9 mouse cellular contexts compared by ENCODE assay signal in genomic region chr10:79936284-79936910, GRCm38 (mm10). TPM values are rescaled to one million over a fixed set of nuclear protein-coding genes. Genes with fewer than 3 reads are reported as not detected.
DNase-seq lines count a peak whose midpoint lies in the region; ATAC-seq and TF ChIP-seq lines count a peak whose summit lies in the region.
"Had no signal": no experiment of that assay in that cellular context is flagged by ENCODE, and none has a peak within 500 bp of the region (broad histone marks: within the 10 kb centered on the region; RNA-seq: fewer than 3 reads in every experiment).

No protein-coding gene starts in this region.

- H3K4me2 ChIP-seq in heart, postnatal 0 days (ENCODE audit: low read depth, low read length) = peak overlapping the region; percentile 55
- H3K4me2 ChIP-seq in liver, embryonic 11.5 days = no peak overlapping the region

- H3K4me1 ChIP-seq in E14TG2a.4 (replicated peaks; ENCODE audit: low read depth, low read length) = peaks cover 67% of the 10 kb centered on the region
- H3K4me1 ChIP-seq in heart, postnatal 0 days (ENCODE audit: control insufficient read depth, insufficient read depth) = peaks cover 32% of the 10 kb centered on the region
- H3K4me1 ChIP-seq in liver, embryonic 11.5 days (replicated peaks; ENCODE audit: control insufficient read depth, insufficient read depth, low read length) = peaks cover 73% of the 10 kb centered on the region

- no peak for DNase-seq in gastrocnemius, adult 2 months
- no peak for DNase-seq in gastrocnemius, postnatal 25 days
- no peak for DNase-seq in heart, postnatal 0 days (ENCODE audit: low spot score)
- DNase-seq in liver, embryonic 11.5 days (ENCODE audit: low spot score) = no peak
- DNase-seq in spleen, postnatal 4 days (ENCODE audit: low spot score in 2 of 2) = no peak
- no peak for DNase-seq in left cerebral cortex, postnatal 14 days (ENCODE audit: low spot score in 2 of 2)

- no peak for ATAC-seq in heart, postnatal 0 days (ENCODE audit: insufficient read depth, low read depth)
- ATAC-seq in liver, embryonic 11.5 days (replicated peaks; ENCODE audit: low FRiP score) = no peak
- ATAC-seq in megakaryocyte progenitor cell, adult 5-6 weeks (replicated peaks; ENCODE audit: poor library complexity) = no peak

- H3K9me3 ChIP-seq in E14TG2a.4 (ENCODE audit: low read length) = no peaks in the 10 kb centered on the region
- no peaks in the 10 kb centered on the region for H3K9me3 ChIP-seq in heart, postnatal 0 days (replicated peaks; ENCODE audit: control insufficient read depth, low read length)
- H3K9me3 ChIP-seq in liver, embryonic 11.5 days (ENCODE audit: control insufficient read depth, low read length) = no peaks in the 10 kb centered on the region

- no peak for TF ChIP-seq CTCF in gastrocnemius, adult 2 months (IDR thresholded peaks at IDR 0.05)
- no peak for TF ChIP-seq CTCF in E14TG2a.4 (conservative IDR thresholded peaks at IDR 0.05; ENCODE audit: low read length)
- no peak for TF ChIP-seq CTCF in heart, postnatal 0 days (IDR thresholded peaks at IDR 0.05; ENCODE audit: low read depth)

- peaks cover 6% of the 10 kb centered on the region; the same call in 1 of the 2 replicates for H3K36me3 ChIP-seq in E14TG2a.4 (ENCODE audit: insufficient read depth, low read length)
- no peaks in the 10 kb centered on the region for H3K36me3 ChIP-seq in heart, postnatal 0 days (replicated peaks; ENCODE audit: control insufficient read depth, insufficient read depth, low read length)
- peaks cover 22% of the 10 kb centered on the region for H3K36me3 ChIP-seq in liver, embryonic 11.5 days (ENCODE audit: control insufficient read depth, insufficient read depth, low read length)

- peak overlapping the region; percentile 55 for H3K4me3 ChIP-seq in gastrocnemius, adult 2 months
- peak overlapping the region; percentile 70 for H3K4me3 ChIP-seq in E14TG2a.4 (replicated peaks; ENCODE audit: low read length)
- H3K4me3 ChIP-seq in heart, postnatal 0 days (ENCODE audit: low read depth, low read length) = peak overlapping the region; percentile 28; the same call in 1 of the 2 replicates
- no peak overlapping the region for H3K4me3 ChIP-seq in liver, embryonic 11.5 days (ENCODE audit: low read depth, low read length)

- no peak overlapping the region for H3K9ac ChIP-seq in heart, postnatal 0 days (replicated peaks; ENCODE audit: low read depth, low read length)
- H3K9ac ChIP-seq in liver, embryonic 11.5 days (ENCODE audit: low read depth, low read length) = no peak overlapping the region

- no peaks in the 10 kb centered on the region; the same call in 1 of the 2 replicates for H3K27me3 ChIP-seq in E14TG2a.4 (ENCODE audit: insufficient read depth, low read length)
- H3K27me3 ChIP-seq in heart, postnatal 0 days (ENCODE audit: control insufficient read depth, insufficient read depth, low read length) = no peaks in the 10 kb centered on the region
- H3K27me3 ChIP-seq in liver, embryonic 11.5 days (replicated peaks; ENCODE audit: control insufficient read depth, insufficient read depth, low read length) = no peaks in the 10 kb centered on the region

- WGBS in heart, postnatal 0 days = 21% methylated on average over 10 of the region's 10 CpGs
- WGBS in liver, embryonic 11.5 days = 67% methylated on average over 10 of the region's 10 CpGs

- H3K27ac ChIP-seq in gastrocnemius, adult 2 months = peak overlapping the region; percentile 63
- H3K27ac ChIP-seq in heart, postnatal 0 days (ENCODE audit: low read depth) = peak overlapping the region; percentile 58
- H3K27ac ChIP-seq in liver, embryonic 11.5 days (ENCODE audit: low read depth, low read length) = peak overlapping the region; percentile 36; the same call in 1 of the 2 replicates

- intact Hi-C loops in gastrocnemius, adult 2 months (cut with DNase I) = loop anchor here (2.0 kb wide), 1 partner anchor 16 kb away; no protein-coding TSS in a partner anchor
- intact Hi-C loops in left cerebral cortex, postnatal 14 days (cut with DNase I) = no loop called here

- TF ChIP-seq EP300 in heart, postnatal 0 days (IDR thresholded peaks at IDR 0.05; ENCODE audit: low read depth) = no peak

RNA-seq across cellular contexts. Expression of gene Arid3a, which starts 9.6 kb away (rescaled TPM):
- 1 to 10 TPM; 1.8 to 2.1 TPM for total RNA-seq in gastrocnemius, adult 2 months (2021)
- 1 to 10 TPM; 2.4 to 2.8 TPM for total RNA-seq in gastrocnemius, postnatal 25 days (2021)
- 5.3 and 5.6 TPM in 2 replicates for total RNA-seq in heart, postnatal 0 days (2014; rRNA removed; ENCODE audit: low replicate concordance)
- polyA plus RNA-seq in heart, postnatal 0 days (2015; fragmentation: Nextera tagmentation; extraction: Ambion mirVana) = 0.65 and 0.77 TPM in 2 replicates
- polyA plus RNA-seq in liver, embryonic 11.5 days (2014; fragmentation: Nextera tagmentation; extraction: Ambion mirVana) = 10.8 and 12.4 TPM in 2 replicates
- total RNA-seq in megakaryocyte progenitor cell, adult 5-6 weeks (2015) = 19.9 and 21.6 TPM in 2 replicates
- 31.0 and 32.2 TPM in 2 replicates for total RNA-seq in megakaryocyte progenitor cell, adult 5-6 weeks (2017)
- total RNA-seq in left cerebral cortex, postnatal 14 days (2021) = 1 to 10 TPM; 5.4 to 7.0 TPM

RNA-seq across cellular contexts. Expression of gene R3hdm4, which starts 15.4 kb away (rescaled TPM):
- 100 to 1,000 TPM; 107 to 121 TPM for total RNA-seq in gastrocnemius, adult 2 months (2021)
- total RNA-seq in gastrocnemius, postnatal 25 days (2021) = 100 to 1,000 TPM; 103 to 113 TPM
- 40.9 and 58.4 TPM in 2 replicates for total RNA-seq in heart, postnatal 0 days (2014; rRNA removed; ENCODE audit: low replicate concordance)
- polyA plus RNA-seq in heart, postnatal 0 days (2015; fragmentation: Nextera tagmentation; extraction: Ambion mirVana) = 104 and 107 TPM in 2 replicates
- polyA plus RNA-seq in liver, embryonic 11.5 days (2014; fragmentation: Nextera tagmentation; extraction: Ambion mirVana) = 99.4 and 104 TPM in 2 replicates
- total RNA-seq in megakaryocyte progenitor cell, adult 5-6 weeks (2015) = 72.3 and 78.7 TPM in 2 replicates
- 35.1 and 50.7 TPM in 2 replicates for total RNA-seq in megakaryocyte progenitor cell, adult 5-6 weeks (2017)
- total RNA-seq in left cerebral cortex, postnatal 14 days (2021) = 100 to 1,000 TPM; 438 to 440 TPM

RNA-seq across cellular contexts. Expression of gene Kiss1r, which starts 19.6 kb away (rescaled TPM):
- total RNA-seq in gastrocnemius, adult 2 months (2021) = under 1 TPM; 0.17 to 0.23 TPM
- under 1 TPM; 0.18 to 0.29 TPM for total RNA-seq in gastrocnemius, postnatal 25 days (2021)
- not detected in 2 replicates for total RNA-seq in heart, postnatal 0 days (2014; rRNA removed; ENCODE audit: low replicate concordance)
- 0.45 and 0.57 TPM in 2 replicates for polyA plus RNA-seq in heart, postnatal 0 days (2015; fragmentation: Nextera tagmentation; extraction: Ambion mirVana)
- 0.66 and 0.75 TPM in 2 replicates for polyA plus RNA-seq in liver, embryonic 11.5 days (2014; fragmentation: Nextera tagmentation; extraction: Ambion mirVana)
- total RNA-seq in megakaryocyte progenitor cell, adult 5-6 weeks (2015) = 0.15 TPM in 2 replicates
- total RNA-seq in megakaryocyte progenitor cell, adult 5-6 weeks (2017) = 0.25 and 1.3 TPM in 2 replicates
- total RNA-seq in left cerebral cortex, postnatal 14 days (2021) = 1 to 10 TPM; 5.7 to 7.6 TPM
- total RNA-seq: granulocyte monocyte progenitor cell, adult 5-6 weeks had no signal

RNA-seq across cellular contexts. Expression of gene Wdr18, which starts 23.6 kb away (rescaled TPM):
- total RNA-seq in gastrocnemius, adult 2 months (2021) = 10 to 100 TPM; 19.7 to 22.0 TPM
- total RNA-seq in gastrocnemius, postnatal 25 days (2021) = 10 to 100 TPM; 16.4 to 18.0 TPM
- 29.3 and 51.5 TPM in 2 replicates for total RNA-seq in heart, postnatal 0 days (2014; rRNA removed; ENCODE audit: low replicate concordance)
- polyA plus RNA-seq in heart, postnatal 0 days (2015; fragmentation: Nextera tagmentation; extraction: Ambion mirVana) = 54.3 and 58.4 TPM in 2 replicates
- polyA plus RNA-seq in liver, embryonic 11.5 days (2014; fragmentation: Nextera tagmentation; extraction: Ambion mirVana) = 164 and 171 TPM in 2 replicates
- 36.8 and 57.4 TPM in 2 replicates for total RNA-seq in megakaryocyte progenitor cell, adult 5-6 weeks (2015)
- total RNA-seq in megakaryocyte progenitor cell, adult 5-6 weeks (2017) = 24.6 and 29.7 TPM in 2 replicates
- total RNA-seq in left cerebral cortex, postnatal 14 days (2021) = 10 to 100 TPM; 45.3 to 46.5 TPM

RNA-seq across cellular contexts. Expression of gene Gm26602, which starts 25.7 kb away (rescaled TPM):
- not detected for total RNA-seq in gastrocnemius, adult 2 months (2021)
- total RNA-seq in gastrocnemius, postnatal 25 days (2021) = not detected
- total RNA-seq in heart, postnatal 0 days (2014; rRNA removed; ENCODE audit: low replicate concordance) = not detected in 2 replicates
- 4.0 and 6.0 TPM in 2 replicates for polyA plus RNA-seq in heart, postnatal 0 days (2015; fragmentation: Nextera tagmentation; extraction: Ambion mirVana)
- 7.4 TPM in 1 of 2 replicates, not detected in the other for polyA plus RNA-seq in liver, embryonic 11.5 days (2014; fragmentation: Nextera tagmentation; extraction: Ambion mirVana)
- total RNA-seq in megakaryocyte progenitor cell, adult 5-6 weeks (2015) = not detected in 2 replicates
- total RNA-seq in megakaryocyte progenitor cell, adult 5-6 weeks (2017) = not detected in 2 replicates
- not detected for total RNA-seq in left cerebral cortex, postnatal 14 days (2021)
